Mouse (Mus musculus) cortical plate, adult 2 months (tissue): ENCODE results near the gene Zfp800.

Source experiments
- CTCF ChIP-seq: fragments of 200-500 bp; IDR thresholded peaks from 2 replicates; pipeline ENCODE4 v1.5.1; 2011; ENCODE audit warnings: mild to moderate bottlenecking, control low read depth, low read length; ENCODE audit not compliant: insufficient read depth; ENCODE audit errors: extremely low read depth
- POLR2A ChIP-seq: fragments of 200-500 bp; IDR thresholded peaks from 2 replicates; pipeline ENCODE4 v1.6.1; 2011; ENCODE audit warnings: mild to moderate bottlenecking, low read length, control low read depth; ENCODE audit not compliant: insufficient read depth; ENCODE audit errors: extremely low read depth

DNA sequence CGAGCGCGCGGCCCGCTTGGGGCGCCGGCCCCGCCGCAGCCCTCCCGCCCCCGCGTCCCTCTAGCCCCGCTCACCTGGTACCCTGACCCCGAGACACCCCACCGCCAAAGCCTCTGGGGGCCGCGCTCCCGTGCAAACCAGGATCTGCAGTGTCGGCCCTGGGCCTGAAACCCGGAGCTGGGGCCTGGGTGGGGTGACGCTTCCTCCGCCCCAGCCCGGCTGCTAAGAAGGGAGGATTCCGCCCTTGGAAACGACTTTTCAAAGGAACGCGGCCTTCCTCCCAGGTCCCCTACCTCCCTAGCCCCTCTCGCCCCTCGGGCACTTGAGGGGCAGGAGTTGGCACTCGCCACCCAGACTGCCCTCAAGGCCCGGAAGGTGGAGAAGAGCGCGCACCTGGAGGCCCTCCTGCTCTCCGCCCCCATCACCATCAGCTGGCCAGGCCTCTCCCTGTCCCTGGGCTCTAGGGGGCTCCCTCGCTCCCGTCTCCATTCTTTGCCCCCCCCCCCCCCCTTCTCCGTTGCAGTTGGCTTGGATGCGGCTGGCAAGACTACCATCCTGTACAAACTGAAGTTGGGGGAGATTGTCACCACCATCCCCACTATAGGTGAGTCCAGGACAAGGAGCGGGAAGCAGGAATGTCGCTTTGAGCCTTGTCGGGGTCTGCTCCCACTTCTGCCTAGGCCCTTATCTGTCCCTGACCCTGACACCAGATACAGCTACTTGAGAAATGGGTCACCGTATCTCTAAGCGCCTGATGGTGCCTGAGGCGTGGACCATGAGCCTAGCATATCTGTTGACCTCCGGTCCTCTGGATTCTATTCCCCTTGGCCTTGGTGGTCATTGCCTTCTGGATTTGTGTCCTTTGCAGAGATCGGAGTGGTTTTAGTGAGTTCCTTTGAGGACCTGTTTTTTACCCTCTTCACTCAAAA lies 26.2 kb upstream of the Zfp800 start:
- no peak for TF ChIP-seq CTCF
- TF ChIP-seq POLR2A, result no peak
